Mouse (Mus musculus) kidney, postnatal 0 days (tissue): ENCODE results near the gene Gclm. TPM values are rescaled to one million over a fixed set of nuclear protein-coding genes. Genes with fewer than 3 reads are reported as not detected.

Experiments
- ATAC-seq: fragments of 200-750 bp; cut with Nextera tagmentation; replicated peaks from 2 replicates; pipeline ENCODE4 v1.8.0; 2017; ENCODE audit warnings: low read depth, moderate number of reproducible peaks, moderate TSS enrichment, moderate library complexity; ENCODE audit not compliant: low FRiP score
- DNase-seq: peaks from one replicate; pipeline ENCODE4 v3.0.0-alpha.2; 2016; ENCODE audit warnings: low spot score
- H3K27ac ChIP-seq: fragments of 300-500 bp; sonication (generic); 2 replicates; pipeline ENCODE4 v1.5.1; 2014; ENCODE audit warnings: mild to moderate bottlenecking
- H3K27me3 ChIP-seq: fragments of 300-500 bp; sonication (generic); 2 replicates; pipeline ENCODE4 v1.6.1; 2014; ENCODE audit warnings: low read length, mixed read lengths; ENCODE audit not compliant: insufficient read depth
- H3K36me3 ChIP-seq: fragments of 300-500 bp; sonication (generic); 2 replicates; pipeline ENCODE4 v1.6.1; 2014; ENCODE audit warnings: low read length, mixed read lengths; ENCODE audit not compliant: insufficient read depth
- H3K4me1 ChIP-seq: fragments of 300-500 bp; sonication (generic); replicated peaks from 2 replicates; pipeline ENCODE4 v1.6.1; 2014; ENCODE audit warnings: antibody characterized with exemption, low read length, mixed read lengths; ENCODE audit not compliant: insufficient read depth
- H3K4me2 ChIP-seq: fragments of 300-500 bp; sonication (generic); 2 replicates; pipeline ENCODE4 v1.6.1; 2014; ENCODE audit warnings: mild to moderate bottlenecking, low read length, moderate library complexity, mixed read lengths
- H3K4me3 ChIP-seq: fragments of 300-500 bp; sonication (generic); replicated peaks from 2 replicates; pipeline ENCODE4 v1.5.1; 2014; ENCODE audit warnings: low read depth, low read length
- H3K9ac ChIP-seq: fragments of 300-500 bp; sonication (generic); 2 replicates; pipeline ENCODE4 v1.6.1; 2014; ENCODE audit warnings: low read depth, low read length
- H3K9me3 ChIP-seq: fragments of 300-500 bp; sonication (generic); replicated peaks from 2 replicates; pipeline ENCODE4 v1.6.1; 2016; ENCODE audit warnings: low read length, inconsistent platforms, mixed read lengths
- CTCF ChIP-seq: IDR thresholded peaks from 2 replicates; pipeline ENCODE4 v1.5.1; 2016; ENCODE audit warnings: antibody characterized with exemption, low read depth, mild to moderate bottlenecking, moderate library complexity
- WGBS: fragments of 180-500 bp; shearing (Covaris S2); extraction: QIAGEN DNeasy Blood & Tissue Kit; methylation state at CpG from one replicate; pipeline ENCODE4 v1.1.7; 2014; 5-methylcytosine and 5-hydroxymethylcytosine counted together
- polyA plus RNA-seq: library from polyadenylated mRNA; unstranded; fragments of >200 nt; fragmentation: Nextera tagmentation; extraction: Ambion mirVana; gene quantifications from 2 replicates; pipeline ENCODE4 v1.2.1, GENCODE M21; 2015

Gene Gclm
- polyA plus RNA-seq, 1 experiment from 2014 or later, result 242 TPM

- no peak for ATAC-seq
- H3K27me3 ChIP-seq, result no peaks in the 10 kb centered on the region
- no peak overlapping the region for H3K4me3 ChIP-seq
- WGBS, result 39% methylated on average over 1 of the region's 1 CpGs
- H3K9me3 ChIP-seq, result no peaks in the 10 kb centered on the region
- no peak for TF ChIP-seq CTCF
- H3K4me1 ChIP-seq, result no peaks in the 10 kb centered on the region
- no peak overlapping the region for H3K27ac ChIP-seq
- no peak for DNase-seq
- H3K4me2 ChIP-seq, result no peak overlapping the region
- no peak overlapping the region for H3K9ac ChIP-seq
- no peaks in the 10 kb centered on the region for H3K36me3 ChIP-seq
Observed at GRCm38 (mm10) chr3:122235772-122236171, 9.6 kb upstream of the Gclm start.

GRCm38 (mm10) chr3:122242876-122243275 lies 2.5 kb upstream of the Gclm start:
- Histone ChIP-seq H3K4me2 (no peak overlapping the region), H3K36me3 (no peaks in the 10 kb centered on the region), H3K27me3 (no peaks in the 10 kb centered on the region), H3K9ac (no peak overlapping the region), H3K4me1 (0 out of 2 replicates have a peak, but pooled peaks cover 2% of the 10 kb centered on the region), H3K27ac (no peak overlapping the region), H3K4me3 (no peak overlapping the region), H3K9me3 (no peaks in the 10 kb centered on the region)
- DNase-seq, result no peak
- no peak for TF ChIP-seq CTCF
- WGBS, result 41% methylated on average over 6 of the region's 6 CpGs
- no peak for ATAC-seq

- 50% methylated on average over 14 of the region's 14 CpGs for WGBS
- no peaks in the 10 kb centered on the region for H3K9me3 ChIP-seq
- H3K4me1 ChIP-seq, result 0 out of 2 replicates have a peak, but pooled peaks cover 2% of the 10 kb centered on the region
- no peak overlapping the region for H3K4me2 ChIP-seq
- no peak for ATAC-seq
- no peak for DNase-seq
- TF ChIP-seq CTCF, result no peak
- no peaks in the 10 kb centered on the region for H3K27me3 ChIP-seq
- no peak overlapping the region for H3K4me3 ChIP-seq
- H3K27ac ChIP-seq, result peak overlapping the region; percentile 60
- H3K9ac ChIP-seq, result no peak overlapping the region
- no peaks in the 10 kb centered on the region for H3K36me3 ChIP-seq
Observed at GRCm38 (mm10) chr3:122243416-122244167, 1.8 kb upstream of the Gclm start.

- no peak for DNase-seq
- TF ChIP-seq CTCF, result no peak
- Histone ChIP-seq H3K4me3 (no peak overlapping the region; the same call in 1 of the 2 replicates), H3K9ac (peak overlapping the region; percentile 28; the same call in 1 of the 2 replicates), H3K4me1 (0 out of 2 replicates have a peak, but pooled peaks cover 2% of the 10 kb centered on the region), H3K9me3 (no peaks in the 10 kb centered on the region), H3K4me2 (peak overlapping the region; percentile 44), H3K27ac (peak overlapping the region; percentile 27; the same call in 1 of the 2 replicates), H3K27me3 (no peaks in the 10 kb centered on the region), H3K36me3 (no peaks in the 10 kb centered on the region)
- ATAC-seq, result no peak
- 33% methylated on average over 6 of the region's 6 CpGs for WGBS
Observed at GRCm38 (mm10) chr3:122244759-122245158, 598 bp upstream of the Gclm start.

- H3K4me2 ChIP-seq, result peak overlapping the region; percentile 83
- peak; percentile 44 for TF ChIP-seq CTCF
- no peaks in the 10 kb centered on the region for H3K27me3 ChIP-seq
- DNase-seq (peak; percentile 57), ATAC-seq (peak; percentile 46)
- H3K9me3 ChIP-seq, result no peaks in the 10 kb centered on the region
- H3K27ac ChIP-seq, result peak overlapping the region; percentile 93
- H3K4me3 ChIP-seq, result peak overlapping the region; percentile 89
- 0% methylated on average over 47 of the region's 50 CpGs for WGBS
- H3K4me1 ChIP-seq, result 0 out of 2 replicates have a peak, but pooled peaks cover 2% of the 10 kb centered on the region
- H3K36me3 ChIP-seq, result no peaks in the 10 kb centered on the region
- H3K9ac ChIP-seq, result peak overlapping the region; percentile 90
Observed at GRCm38 (mm10) chr3:122245878-122246332, 548 bp downstream of the Gclm start.

GRCm38 (mm10) chr3:122246406-122246805 lies 1.0 kb downstream of the Gclm start:
- ATAC-seq (no peak), DNase-seq (no peak)
- H3K27ac ChIP-seq, result peak overlapping the region; percentile 93; the same call in 1 of the 2 replicates

More at GRCm38 (mm10) chr3:122246406-122246805, 1.0 kb downstream of the Gclm start:
- H3K9ac ChIP-seq, result peak overlapping the region; percentile 90
- no peaks in the 10 kb centered on the region for H3K9me3 ChIP-seq
- 34% methylated on average over 6 of the region's 6 CpGs for WGBS
- no peaks in the 10 kb centered on the region for H3K27me3 ChIP-seq
- H3K4me2 ChIP-seq, result peak overlapping the region; percentile 83
- no peaks in the 10 kb centered on the region for H3K36me3 ChIP-seq
- H3K4me3 ChIP-seq, result peak overlapping the region; percentile 89
- H3K4me1 ChIP-seq, result 0 out of 2 replicates have a peak, but pooled peaks cover 2% of the 10 kb centered on the region
- no peak for TF ChIP-seq CTCF
